Mouse (Mus musculus): ENCODE measurements around the gene Phldb2. TPM values are rescaled to one million over a fixed set of nuclear protein-coding genes. Genes with fewer than 3 reads are reported as not detected.

Phldb2 gene
- polyA plus RNA-seq, 1 experiment: 11.4 TPM

- no peak for DNase-seq (ENCODE audit: low read depth)
These were observed 111.6 kb downstream of the Phldb2 start for GRCm38 (mm10) chr16:45841806-45842205.

GRCm38 (mm10) chr16:45841016-45841415, 112.4 kb downstream of the Phldb2 start:
- no peak for DNase-seq (ENCODE audit: low read depth)

- no peak for DNase-seq (ENCODE audit: low read depth)
These were observed 115.7 kb downstream of the Phldb2 start for GRCm38 (mm10) chr16:45837541-45838342.

- no peak for DNase-seq (ENCODE audit: low read depth)
These were observed 120.7 kb downstream of the Phldb2 start for GRCm38 (mm10) chr16:45832747-45833108.

- no peak for DNase-seq (ENCODE audit: low read depth)
These were observed 121.2 kb downstream of the Phldb2 start for GRCm38 (mm10) chr16:45832061-45832746.

- DNase-seq (ENCODE audit: low read depth): no peak
These were observed 122.1 kb downstream of the Phldb2 start for GRCm38 (mm10) chr16:45831094-45831872.

GRCm38 (mm10) chr16:45830096-45830866, 123.1 kb downstream of the Phldb2 start:
- no peak for DNase-seq (ENCODE audit: low read depth)

- no peak for DNase-seq (ENCODE audit: low read depth)
These were observed 128.1 kb downstream of the Phldb2 start for GRCm38 (mm10) chr16:45825309-45825708.

GRCm38 (mm10) chr16:45824025-45824424, 129.4 kb downstream of the Phldb2 start:
- no peak for DNase-seq (ENCODE audit: low read depth)

- no peak for DNase-seq (ENCODE audit: low read depth)
These were observed 133.5 kb downstream of the Phldb2 start for GRCm38 (mm10) chr16:45819911-45820310.

GRCm38 (mm10) chr16:45817795-45818194, 135.6 kb downstream of the Phldb2 start:
- no peak for DNase-seq (ENCODE audit: low read depth)

- no peak for DNase-seq (ENCODE audit: low read depth)
These were observed 136.7 kb downstream of the Phldb2 start for GRCm38 (mm10) chr16:45816670-45817069.

- no peak for DNase-seq (ENCODE audit: low read depth)
These were observed 138.8 kb downstream of the Phldb2 start for GRCm38 (mm10) chr16:45814611-45815010.

- DNase-seq (ENCODE audit: low read depth): no peak
These were observed 141.6 kb downstream of the Phldb2 start for GRCm38 (mm10) chr16:45811788-45812187.

- no peak for DNase-seq (ENCODE audit: low read depth)
These were observed 142.5 kb downstream of the Phldb2 start for GRCm38 (mm10) chr16:45810829-45811326.

- DNase-seq (ENCODE audit: low read depth): no peak
These were observed 143.2 kb downstream of the Phldb2 start for GRCm38 (mm10) chr16:45810155-45810554.

- no peak for DNase-seq (ENCODE audit: low read depth)
These were observed 148.7 kb downstream of the Phldb2 start for GRCm38 (mm10) chr16:45804708-45805107.

- no peak for DNase-seq (ENCODE audit: low read depth)
These were observed 153.0 kb downstream of the Phldb2 start for GRCm38 (mm10) chr16:45800406-45800805.

- DNase-seq (ENCODE audit: low read depth): no peak
These were observed 154.2 kb downstream of the Phldb2 start for GRCm38 (mm10) chr16:45799150-45799549.

- DNase-seq (ENCODE audit: low read depth): no peak
These were observed 154.8 kb downstream of the Phldb2 start for GRCm38 (mm10) chr16:45798591-45798990.

- DNase-seq (ENCODE audit: low read depth): no peak
These were observed 156.6 kb downstream of the Phldb2 start for GRCm38 (mm10) chr16:45796815-45797214.

Measured in gonadal fat pad, adult 2 months (tissue).